Mouse (Mus musculus): ENCODE measurements around the gene Ptprs.

The Ptprs gene

GRCm38 (mm10) chr17:56461771-56462743 lies 14.2 kb downstream of the Ptprs start:
- Histone ChIP-seq H3K9me3 (ENCODE audit: low read length) (no peaks in the 10 kb centered on the region), H3K4me1 (replicated peaks; ENCODE audit: low read depth, low read length) (peaks cover 41% of the 10 kb centered on the region), H3K36me3 (ENCODE audit: insufficient read depth, low read length) (peaks cover 10% of the 10 kb centered on the region), H3K4me3 (replicated peaks; ENCODE audit: low read length) (peak overlapping the region; percentile 89), H3K27me3 (ENCODE audit: insufficient read depth, low read length) (peaks cover 27% of the 10 kb centered on the region)
- TF ChIP-seq CTCF (conservative IDR thresholded peaks at IDR 0.05; ENCODE audit: low read length) (no peak), NANOG (IDR thresholded peaks at IDR 0.05; ENCODE audit: borderline replicate concordance, low read length) (no peak), POU5F1 (IDR thresholded peaks at IDR 0.05; ENCODE audit: borderline replicate concordance, low read length) (no peak)

DNA sequence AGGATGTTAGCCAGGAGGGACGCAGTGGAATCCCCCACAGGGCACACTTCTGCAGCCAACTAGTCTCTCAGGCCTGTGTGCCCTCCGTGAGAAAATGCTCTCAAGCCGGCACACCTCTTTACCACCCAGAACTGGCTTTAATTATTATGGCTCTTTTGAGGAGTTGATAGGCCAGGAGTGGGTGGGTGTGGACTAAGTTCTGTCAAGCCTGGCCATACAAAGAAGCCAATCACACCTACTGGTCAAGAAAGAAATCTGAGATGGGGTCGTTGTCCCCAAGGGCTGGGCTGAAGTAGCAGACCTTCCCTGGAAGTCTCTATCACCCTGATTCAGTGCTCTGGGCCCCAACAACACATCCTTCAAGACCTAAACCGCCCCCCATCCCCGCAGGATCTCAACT lies 15.4 kb downstream of the Ptprs start:
- H3K4me1 ChIP-seq (replicated peaks; ENCODE audit: low read depth, low read length) = peaks cover 36% of the 10 kb centered on the region
- peaks cover 27% of the 10 kb centered on the region for H3K27me3 ChIP-seq (ENCODE audit: insufficient read depth, low read length)
- H3K36me3 ChIP-seq (ENCODE audit: insufficient read depth, low read length) = peaks cover 22% of the 10 kb centered on the region
- TF ChIP-seq NANOG (IDR thresholded peaks at IDR 0.05; ENCODE audit: borderline replicate concordance, low read length) (no peak), CTCF (conservative IDR thresholded peaks at IDR 0.05; ENCODE audit: low read length) (no peak), POU5F1 (IDR thresholded peaks at IDR 0.05; ENCODE audit: borderline replicate concordance, low read length) (no peak)
- H3K9me3 ChIP-seq (ENCODE audit: low read length) = no peaks in the 10 kb centered on the region
- peak overlapping the region; percentile 89 for H3K4me3 ChIP-seq (replicated peaks; ENCODE audit: low read length)

GRCm38 (mm10) chr17:56457442-56457841 lies 18.8 kb downstream of the Ptprs start:
- peaks cover 14% of the 10 kb centered on the region for H3K4me1 ChIP-seq (replicated peaks; ENCODE audit: low read depth, low read length)
- H3K4me3 ChIP-seq (replicated peaks; ENCODE audit: low read length) = no peak overlapping the region
- H3K36me3 ChIP-seq (ENCODE audit: insufficient read depth, low read length) = peaks cover 57% of the 10 kb centered on the region
- H3K9me3 ChIP-seq (ENCODE audit: low read length) = no peaks in the 10 kb centered on the region
- H3K27me3 ChIP-seq (ENCODE audit: insufficient read depth, low read length) = peaks cover 27% of the 10 kb centered on the region
- TF ChIP-seq NANOG (IDR thresholded peaks at IDR 0.05; ENCODE audit: borderline replicate concordance, low read length) = no peak
- peak; percentile 52 for TF ChIP-seq CTCF (conservative IDR thresholded peaks at IDR 0.05; ENCODE audit: low read length)

DNA sequence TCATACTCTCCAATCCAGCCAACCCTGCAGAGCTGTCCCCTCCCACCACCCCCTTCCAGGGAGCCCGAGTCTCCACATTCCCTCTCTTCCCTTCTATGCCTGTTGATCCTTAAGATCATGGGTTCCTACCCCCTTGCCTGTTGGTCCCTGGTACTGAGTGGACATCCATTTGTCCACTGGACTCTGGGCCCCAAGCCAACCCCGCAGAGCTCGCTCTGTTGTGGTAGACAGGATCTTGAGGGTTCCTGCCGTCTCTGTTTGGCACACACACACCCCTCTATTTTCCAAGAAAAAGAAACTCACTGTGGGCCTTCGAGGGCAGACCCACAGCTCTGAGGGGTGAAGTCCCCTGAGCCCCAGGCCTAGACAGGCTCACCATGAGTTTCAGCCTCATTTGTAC lies 19.9 kb downstream of the Ptprs start:
- no peak overlapping the region for H3K4me3 ChIP-seq (replicated peaks; ENCODE audit: low read length)
- H3K9me3 ChIP-seq (ENCODE audit: low read length) = no peaks in the 10 kb centered on the region
- H3K4me1 ChIP-seq (replicated peaks; ENCODE audit: low read depth, low read length) = peaks cover 12% of the 10 kb centered on the region
- H3K27me3 ChIP-seq (ENCODE audit: insufficient read depth, low read length) = peaks cover 24% of the 10 kb centered on the region
- TF ChIP-seq POU5F1 (IDR thresholded peaks at IDR 0.05; ENCODE audit: borderline replicate concordance, low read length) (no peak), CTCF (conservative IDR thresholded peaks at IDR 0.05; ENCODE audit: low read length) (no peak), NANOG (IDR thresholded peaks at IDR 0.05; ENCODE audit: borderline replicate concordance, low read length) (no peak)
- peaks cover 68% of the 10 kb centered on the region for H3K36me3 ChIP-seq (ENCODE audit: insufficient read depth, low read length)

- no peak overlapping the region for H3K4me3 ChIP-seq (replicated peaks; ENCODE audit: low read length)
- TF ChIP-seq POU5F1 (IDR thresholded peaks at IDR 0.05; ENCODE audit: borderline replicate concordance, low read length) = no peak
- no peak for TF ChIP-seq NANOG (IDR thresholded peaks at IDR 0.05; ENCODE audit: borderline replicate concordance, low read length)
- no peak for TF ChIP-seq CTCF (conservative IDR thresholded peaks at IDR 0.05; ENCODE audit: low read length)
- no peaks in the 10 kb centered on the region; the same call in 1 of the 2 replicates for H3K4me1 ChIP-seq (replicated peaks; ENCODE audit: low read depth, low read length)
- peaks cover 94% of the 10 kb centered on the region for H3K36me3 ChIP-seq (ENCODE audit: insufficient read depth, low read length)
- H3K27me3 ChIP-seq (ENCODE audit: insufficient read depth, low read length) = 0 out of 2 replicates have a peak, but pooled peaks cover 1% of the 10 kb centered on the region
- no peaks in the 10 kb centered on the region for H3K9me3 ChIP-seq (ENCODE audit: low read length)
Observed at GRCm38 (mm10) chr17:56453689-56454088, 22.6 kb downstream of the Ptprs start.

- no peak for TF ChIP-seq NANOG (IDR thresholded peaks at IDR 0.05; ENCODE audit: borderline replicate concordance, low read length)
- TF ChIP-seq CTCF (conservative IDR thresholded peaks at IDR 0.05; ENCODE audit: low read length) = no peak
- TF ChIP-seq POU5F1 (IDR thresholded peaks at IDR 0.05; ENCODE audit: borderline replicate concordance, low read length) = no peak
- no peak overlapping the region for H3K4me3 ChIP-seq (replicated peaks; ENCODE audit: low read length)
- no peaks in the 10 kb centered on the region for H3K27me3 ChIP-seq (ENCODE audit: insufficient read depth, low read length)
- no peaks in the 10 kb centered on the region; the same call in 1 of the 2 replicates for H3K4me1 ChIP-seq (replicated peaks; ENCODE audit: low read depth, low read length)
- no peaks in the 10 kb centered on the region for H3K9me3 ChIP-seq (ENCODE audit: low read length)
- H3K36me3 ChIP-seq (ENCODE audit: insufficient read depth, low read length) = peaks cover 97% of the 10 kb centered on the region
Observed at GRCm38 (mm10) chr17:56453251-56453650, 23.0 kb downstream of the Ptprs start.

GRCm38 (mm10) chr17:56447716-56448115 lies 28.6 kb downstream of the Ptprs start:
- Histone ChIP-seq H3K36me3 (ENCODE audit: insufficient read depth, low read length) (peaks cover 88% of the 10 kb centered on the region), H3K4me1 (replicated peaks; ENCODE audit: low read depth, low read length) (peaks cover 13% of the 10 kb centered on the region), H3K9me3 (ENCODE audit: low read length) (no peaks in the 10 kb centered on the region), H3K27me3 (ENCODE audit: insufficient read depth, low read length) (no peaks in the 10 kb centered on the region), H3K4me3 (replicated peaks; ENCODE audit: low read length) (no peak overlapping the region)
- no peak for TF ChIP-seq POU5F1 (IDR thresholded peaks at IDR 0.05; ENCODE audit: borderline replicate concordance, low read length)
- TF ChIP-seq NANOG (IDR thresholded peaks at IDR 0.05; ENCODE audit: borderline replicate concordance, low read length) = no peak
- no peak for TF ChIP-seq CTCF (conservative IDR thresholded peaks at IDR 0.05; ENCODE audit: low read length)

- no peaks in the 10 kb centered on the region for H3K9me3 ChIP-seq (ENCODE audit: low read length)
- H3K36me3 ChIP-seq (ENCODE audit: insufficient read depth, low read length) = peaks cover 76% of the 10 kb centered on the region
- no peak overlapping the region for H3K4me3 ChIP-seq (replicated peaks; ENCODE audit: low read length)
- TF ChIP-seq POU5F1 (IDR thresholded peaks at IDR 0.05; ENCODE audit: borderline replicate concordance, low read length) (no peak), CTCF (conservative IDR thresholded peaks at IDR 0.05; ENCODE audit: low read length) (no peak), NANOG (IDR thresholded peaks at IDR 0.05; ENCODE audit: borderline replicate concordance, low read length) (no peak)
- H3K27me3 ChIP-seq (ENCODE audit: insufficient read depth, low read length) = no peaks in the 10 kb centered on the region
- peaks cover 32% of the 10 kb centered on the region for H3K4me1 ChIP-seq (replicated peaks; ENCODE audit: low read depth, low read length)
Observed at GRCm38 (mm10) chr17:56445397-56445796, 30.9 kb downstream of the Ptprs start.
